Mouse (Mus musculus) thymus, postnatal 14 days (tissue): ENCODE measurements at regions not wholly inside any gene's neighbourhood (a gene's known extent, or its start where the extent isn't known, plus 50 kb on each side); places are given as distances from the start of the nearest gene placed in this dataset.

Experiments used
- DNase-seq: peaks from one replicate; pipeline ENCODE4 v3.0.0; 2021

- no peak for DNase-seq
Observed at GRCm38 (mm10) chr1:35843566-35843965, 224.6 kb upstream of the Hs6st1 start.

- DNase-seq: peak; percentile 40
Observed at GRCm38 (mm10) chr1:35846224-35846936, 221.8 kb upstream of the Hs6st1 start.

GRCm38 (mm10) chr1:35848160-35848954, 219.8 kb upstream of the Hs6st1 start:
- no peak for DNase-seq

- no peak for DNase-seq
Observed at GRCm38 (mm10) chr1:35849406-35850190, 218.6 kb upstream of the Hs6st1 start.

GRCm38 (mm10) chr1:35850191-35850545, 218.0 kb upstream of the Hs6st1 start:
- DNase-seq: no peak

GRCm38 (mm10) chr1:35850566-35851085, 217.6 kb upstream of the Hs6st1 start:
- no peak for DNase-seq

- no peak for DNase-seq
Observed at GRCm38 (mm10) chr1:35851681-35852409, 216.4 kb upstream of the Hs6st1 start.

GRCm38 (mm10) chr1:35853018-35853417, 215.2 kb upstream of the Hs6st1 start:
- no peak for DNase-seq

- DNase-seq: no peak
Observed at GRCm38 (mm10) chr1:35855650-35856049, 212.6 kb upstream of the Hs6st1 start.

GRCm38 (mm10) chr1:35858342-35858741, 209.9 kb upstream of the Hs6st1 start:
- DNase-seq: no peak

GRCm38 (mm10) chr1:35860779-35861178, 207.4 kb upstream of the Hs6st1 start:
- DNase-seq: no peak

- no peak for DNase-seq
Observed at GRCm38 (mm10) chr1:35862196-35862595, 206.0 kb upstream of the Hs6st1 start.

- no peak for DNase-seq
Observed at GRCm38 (mm10) chr1:35862661-35863060, 205.5 kb upstream of the Hs6st1 start.

- DNase-seq: no peak
Observed at GRCm38 (mm10) chr1:35864246-35864645, 204.0 kb upstream of the Hs6st1 start.

- DNase-seq: no peak
Observed at GRCm38 (mm10) chr1:35865263-35865662, 202.9 kb upstream of the Hs6st1 start.

- no peak for DNase-seq
Observed at GRCm38 (mm10) chr1:35866643-35867042, 201.6 kb upstream of the Hs6st1 start.

- DNase-seq: peak; percentile 68
Observed at GRCm38 (mm10) chr1:35869381-35870143, 198.6 kb upstream of the Hs6st1 start.

- no peak for DNase-seq
Observed at GRCm38 (mm10) chr1:35870144-35870827, 197.9 kb upstream of the Hs6st1 start.

- no peak for DNase-seq
Observed at GRCm38 (mm10) chr1:35873038-35873437, 195.2 kb upstream of the Hs6st1 start.

GRCm38 (mm10) chr1:35875210-35875811, 192.9 kb upstream of the Hs6st1 start:
- no peak for DNase-seq

- DNase-seq: no peak
Observed at GRCm38 (mm10) chr1:35878426-35878825, 189.8 kb upstream of the Hs6st1 start.
